Mouse (Mus musculus) heart, postnatal 0 days (tissue): ENCODE results near the gene Marveld1.

Experiments used
- CTCF ChIP-seq: IDR thresholded peaks from 2 replicates; pipeline ENCODE4 v1.5.1; 2016; ENCODE audit warnings: antibody characterized with exemption, control low read depth, low read depth
- EP300 ChIP-seq: IDR thresholded peaks from 2 replicates; pipeline ENCODE4 v1.6.1; 2016; ENCODE audit warnings: antibody characterized with exemption, low read depth

DNA sequence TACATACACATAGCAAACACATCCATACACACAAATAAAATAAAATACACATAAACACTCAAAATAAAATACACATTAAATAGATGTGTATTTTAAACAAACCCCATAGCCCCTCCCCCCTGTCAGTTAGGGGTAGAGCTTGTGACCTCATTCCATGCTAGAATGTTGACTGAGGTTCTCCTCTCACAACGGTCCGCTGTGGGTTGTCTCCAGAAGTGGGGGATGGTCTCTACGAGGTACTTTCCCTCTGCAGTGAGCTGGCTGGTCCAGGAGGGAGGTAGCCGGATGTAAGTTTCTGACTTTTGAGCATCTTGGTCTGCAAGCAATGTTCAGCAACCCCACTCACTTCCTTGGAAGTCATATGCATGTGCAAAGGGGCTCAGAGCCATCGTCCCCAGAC is 16.6 kb downstream of the Marveld1 start, which contains the start of gene Zfyve27:
- TF ChIP-seq CTCF (no peak), EP300 (no peak)
